Mouse (Mus musculus): Measurements from ENCODE around the gene Bsn. TPM values are rescaled to one million over a fixed set of nuclear protein-coding genes. Genes with fewer than 3 reads are reported as not detected.

Bsn gene
- total RNA-seq (2021) = 100 to 1,000 TPM; 236 to 246 TPM
- long read RNA-seq, experiment 1, partial matches to known transcripts = 27 of 101 reads
- long read RNA-seq, experiment 1, other reads (novel, unspliced or antisense) = 74 of 101 reads
- long read RNA-seq, experiment 2, full-length matches to known transcripts = 1 of 131 reads
- long read RNA-seq, experiment 2, partial matches to known transcripts = 46 of 131 reads
- long read RNA-seq, experiment 2, other reads (novel, unspliced or antisense) = 84 of 131 reads

- Histone ChIP-seq H3K4me3 (peak within 1 kb of the TSS; percentile 81), H3K27ac (peak within 1 kb of the TSS; percentile 96)
- peak; percentile 69 to 79 for DNase-seq (ENCODE audit: low spot score in 2 of 2)
- TF ChIP-seq CTCF (conservative IDR thresholded peaks at IDR 0.05) = no peak
These were observed at the start of gene Bsn for GRCm38 (mm10) chr9:108189787-108190679. Gene Bsn (minus strand): TSS chr9:108190384.

GRCm38 (mm10) chr9:108239951-108240350 is 49.8 kb upstream of the Bsn start:
- Histone ChIP-seq H3K4me3 (no peak overlapping the region), H3K27ac (no peak overlapping the region)
- DNase-seq (ENCODE audit: low spot score in 2 of 2) = no peak
- no peak for TF ChIP-seq CTCF (conservative IDR thresholded peaks at IDR 0.05)

- Histone ChIP-seq H3K27ac (no peak overlapping the region), H3K4me3 (no peak overlapping the region)
- DNase-seq (ENCODE audit: low spot score in 2 of 2) = no peak
- TF ChIP-seq CTCF (conservative IDR thresholded peaks at IDR 0.05) = no peak
These were observed 48.6 kb upstream of the Bsn start for GRCm38 (mm10) chr9:108238831-108239230.

GRCm38 (mm10) chr9:108238402-108238801 is 48.2 kb upstream of the Bsn start:
- DNase-seq (ENCODE audit: low spot score in 2 of 2) = no peak
- TF ChIP-seq CTCF (conservative IDR thresholded peaks at IDR 0.05) = no peak

GRCm38 (mm10) chr9:108234682-108235081 is 44.5 kb upstream of the Bsn start:
- TF ChIP-seq CTCF (conservative IDR thresholded peaks at IDR 0.05) = no peak
- peak in 1 of 2 experiments; percentile 9 for DNase-seq (ENCODE audit: low spot score in 2 of 2)
- H3K27ac ChIP-seq = peak overlapping the region; percentile 52
- H3K4me3 ChIP-seq = no peak overlapping the region

More at GRCm38 (mm10) chr9:108238402-108238801, 48.2 kb upstream of the Bsn start:
- Histone ChIP-seq H3K4me3 (no peak overlapping the region), H3K27ac (no peak overlapping the region)

- no peak for TF ChIP-seq CTCF (conservative IDR thresholded peaks at IDR 0.05)
- no peak for DNase-seq (ENCODE audit: low spot score in 2 of 2)
- Histone ChIP-seq H3K27ac (no peak overlapping the region), H3K4me3 (no peak overlapping the region)
These were observed 42.7 kb upstream of the Bsn start for GRCm38 (mm10) chr9:108232908-108233307.

- no peak for DNase-seq (ENCODE audit: low spot score in 2 of 2)
- Histone ChIP-seq H3K4me3 (no peak overlapping the region), H3K27ac (peak overlapping the region; percentile 33; the same call in 1 of the 2 replicates)
- no peak for TF ChIP-seq CTCF (conservative IDR thresholded peaks at IDR 0.05)
These were observed 37.9 kb upstream of the Bsn start for GRCm38 (mm10) chr9:108227911-108228649.

- no peak for TF ChIP-seq CTCF (conservative IDR thresholded peaks at IDR 0.05)
- Histone ChIP-seq H3K27ac (no peak overlapping the region), H3K4me3 (no peak overlapping the region)
- DNase-seq (ENCODE audit: low spot score in 2 of 2) = no peak
These were observed 35.0 kb upstream of the Bsn start for GRCm38 (mm10) chr9:108225166-108225565.

GRCm38 (mm10) chr9:108223633-108224032 is 33.4 kb upstream of the Bsn start:
- no peak for DNase-seq (ENCODE audit: low spot score in 2 of 2)
- no peak overlapping the region for H3K4me3 ChIP-seq
- TF ChIP-seq CTCF (conservative IDR thresholded peaks at IDR 0.05) = no peak
- H3K27ac ChIP-seq = no peak overlapping the region

GRCm38 (mm10) chr9:108221566-108221965 is 31.4 kb upstream of the Bsn start:
- H3K27ac ChIP-seq = peak overlapping the region; percentile 40; the same call in 1 of the 2 replicates
- H3K4me3 ChIP-seq = no peak overlapping the region
- no peak for TF ChIP-seq CTCF (conservative IDR thresholded peaks at IDR 0.05)
- DNase-seq (ENCODE audit: low spot score in 2 of 2) = no peak

- TF ChIP-seq CTCF (conservative IDR thresholded peaks at IDR 0.05) = no peak
- peak; percentile 27 to 44 for DNase-seq (ENCODE audit: low spot score in 2 of 2)
- H3K27ac ChIP-seq = peak overlapping the region; percentile 40; the same call in 1 of the 2 replicates
- no peak overlapping the region for H3K4me3 ChIP-seq
These were observed 30.2 kb upstream of the Bsn start for GRCm38 (mm10) chr9:108220380-108220774.

GRCm38 (mm10) chr9:108219766-108220379 is 29.7 kb upstream of the Bsn start:
- DNase-seq (ENCODE audit: low spot score in 2 of 2) = no peak
- no peak for TF ChIP-seq CTCF (conservative IDR thresholded peaks at IDR 0.05)
- no peak overlapping the region for H3K4me3 ChIP-seq
- H3K27ac ChIP-seq = peak overlapping the region; percentile 28; the same call in 1 of the 2 replicates

Measured in layer of hippocampus, adult 2 months (tissue).